Mouse (Mus musculus): ENCODE data around the gene Gpx5. TPM values are rescaled to one million over a fixed set of nuclear protein-coding genes. Genes with fewer than 3 reads are reported as not detected.
A peak's percentile ranks its signal among the peaks of the same experiment; 100 is the strongest.

The Gpx5 gene
- polyA plus RNA-seq, 1 experiment: not detected

- no peak for TF ChIP-seq POLR2A (IDR thresholded peaks at IDR 0.05; ENCODE audit: low read depth, low read length)
- no peak for TF ChIP-seq CTCF (conservative IDR thresholded peaks at IDR 0.05; ENCODE audit: insufficient read depth, insufficient read length, low read depth, low read length)
- DNase-seq: peak; percentile 90
- peak overlapping the region; percentile 41 for H3K4me3 ChIP-seq (ENCODE audit: insufficient read depth, low read depth, low read length)
- H3K27me3 ChIP-seq (replicated peaks; ENCODE audit: control insufficient read depth, insufficient read depth, low read length): no peaks in the 10 kb centered on the region; the same call in 1 of the 2 replicates
- no peaks in the 10 kb centered on the region for H3K36me3 ChIP-seq (ENCODE audit: control insufficient read depth, insufficient read depth, low read length)
- no peaks in the 10 kb centered on the region for H3K4me1 ChIP-seq (ENCODE audit: control insufficient read depth, insufficient read depth, low read length)
- 2% methylated on average over 13 of the region's 13 CpGs for WGBS
- H3K27ac ChIP-seq (ENCODE audit: insufficient read depth, low read depth, low read length): no peak overlapping the region
These were observed 13.0 kb downstream of the Gpx5 start for GRCm38 (mm10) chr13:21279559-21279958.

- Histone ChIP-seq H3K36me3 (ENCODE audit: control insufficient read depth, insufficient read depth, low read length) (no peaks in the 10 kb centered on the region), H3K4me1 (ENCODE audit: control insufficient read depth, insufficient read depth, low read length) (no peaks in the 10 kb centered on the region), H3K4me3 (ENCODE audit: insufficient read depth, low read depth, low read length) (peak overlapping the region; percentile 41), H3K27ac (ENCODE audit: insufficient read depth, low read depth, low read length) (no peak overlapping the region), H3K27me3 (replicated peaks; ENCODE audit: control insufficient read depth, insufficient read depth, low read length) (no peaks in the 10 kb centered on the region; the same call in 1 of the 2 replicates)
- 16% methylated on average over 8 of the region's 8 CpGs for WGBS
- TF ChIP-seq CTCF (conservative IDR thresholded peaks at IDR 0.05; ENCODE audit: insufficient read depth, insufficient read length, low read depth, low read length) (no peak), POLR2A (IDR thresholded peaks at IDR 0.05; ENCODE audit: low read depth, low read length) (no peak)
- DNase-seq: no peak
These were observed 13.5 kb downstream of the Gpx5 start for GRCm38 (mm10) chr13:21279076-21279475.

- Histone ChIP-seq H3K36me3 (ENCODE audit: control insufficient read depth, insufficient read depth, low read length) (no peaks in the 10 kb centered on the region), H3K27me3 (replicated peaks; ENCODE audit: control insufficient read depth, insufficient read depth, low read length) (no peaks in the 10 kb centered on the region; the same call in 1 of the 2 replicates), H3K4me3 (ENCODE audit: insufficient read depth, low read depth, low read length) (peak overlapping the region; percentile 46), H3K4me1 (ENCODE audit: control insufficient read depth, insufficient read depth, low read length) (no peaks in the 10 kb centered on the region), H3K27ac (ENCODE audit: insufficient read depth, low read depth, low read length) (no peak overlapping the region)
- TF ChIP-seq POLR2A (IDR thresholded peaks at IDR 0.05; ENCODE audit: low read depth, low read length) (no peak), CTCF (conservative IDR thresholded peaks at IDR 0.05; ENCODE audit: insufficient read depth, insufficient read length, low read depth, low read length) (no peak)
- 17% methylated on average over 9 of the region's 9 CpGs for WGBS
- no peak for DNase-seq
These were observed 16.0 kb downstream of the Gpx5 start for GRCm38 (mm10) chr13:21276551-21276950.

- Histone ChIP-seq H3K27me3 (replicated peaks; ENCODE audit: control insufficient read depth, insufficient read depth, low read length) (no peaks in the 10 kb centered on the region; the same call in 1 of the 2 replicates), H3K4me1 (ENCODE audit: control insufficient read depth, insufficient read depth, low read length) (0 out of 2 replicates have a peak, but pooled peaks cover under 1% of the 10 kb centered on the region), H3K4me3 (ENCODE audit: insufficient read depth, low read depth, low read length) (peak overlapping the region; percentile 46), H3K27ac (ENCODE audit: insufficient read depth, low read depth, low read length) (no peak overlapping the region), H3K36me3 (ENCODE audit: control insufficient read depth, insufficient read depth, low read length) (no peaks in the 10 kb centered on the region)
- peak; percentile 86 for DNase-seq
- TF ChIP-seq CTCF (conservative IDR thresholded peaks at IDR 0.05; ENCODE audit: insufficient read depth, insufficient read length, low read depth, low read length) (no peak), POLR2A (IDR thresholded peaks at IDR 0.05; ENCODE audit: low read depth, low read length) (no peak)
- WGBS: 6% methylated on average over 25 of the region's 25 CpGs
These were observed 16.5 kb downstream of the Gpx5 start for GRCm38 (mm10) chr13:21275815-21276550.

GRCm38 (mm10) chr13:21275021-21275814 lies 17.3 kb downstream of the Gpx5 start:
- peak; percentile 16 for DNase-seq
- Histone ChIP-seq H3K27ac (ENCODE audit: insufficient read depth, low read depth, low read length) (no peak overlapping the region), H3K36me3 (ENCODE audit: control insufficient read depth, insufficient read depth, low read length) (no peaks in the 10 kb centered on the region), H3K4me1 (ENCODE audit: control insufficient read depth, insufficient read depth, low read length) (0 out of 2 replicates have a peak, but pooled peaks cover 3% of the 10 kb centered on the region), H3K4me3 (ENCODE audit: insufficient read depth, low read depth, low read length) (peak overlapping the region; percentile 52), H3K27me3 (replicated peaks; ENCODE audit: control insufficient read depth, insufficient read depth, low read length) (no peaks in the 10 kb centered on the region; the same call in 1 of the 2 replicates)
- 15% methylated on average over 29 of the region's 29 CpGs for WGBS
- TF ChIP-seq POLR2A (IDR thresholded peaks at IDR 0.05; ENCODE audit: low read depth, low read length) (no peak), CTCF (conservative IDR thresholded peaks at IDR 0.05; ENCODE audit: insufficient read depth, insufficient read length, low read depth, low read length) (no peak; the same call in 1 of the 2 replicates)

GRCm38 (mm10) chr13:21268262-21268661 lies 24.3 kb downstream of the Gpx5 start:
- DNase-seq: peak; percentile 17
- Histone ChIP-seq H3K27ac (ENCODE audit: insufficient read depth, low read depth, low read length) (peak overlapping the region; percentile 17; the same call in 1 of the 2 replicates), H3K4me1 (ENCODE audit: control insufficient read depth, insufficient read depth, low read length) (0 out of 2 replicates have a peak, but pooled peaks cover 3% of the 10 kb centered on the region), H3K4me3 (ENCODE audit: insufficient read depth, low read depth, low read length) (no peak overlapping the region), H3K27me3 (replicated peaks; ENCODE audit: control insufficient read depth, insufficient read depth, low read length) (no peaks in the 10 kb centered on the region), H3K36me3 (ENCODE audit: control insufficient read depth, insufficient read depth, low read length) (no peaks in the 10 kb centered on the region)
- TF ChIP-seq POLR2A (IDR thresholded peaks at IDR 0.05; ENCODE audit: low read depth, low read length): no peak
- TF ChIP-seq CTCF (conservative IDR thresholded peaks at IDR 0.05; ENCODE audit: insufficient read depth, insufficient read length, low read depth, low read length): no peak
- 13% methylated on average over 1 of the region's 1 CpGs for WGBS

Measured in kidney, adult 2 months (tissue).